Mouse (Mus musculus): ENCODE results near the gene Arl14ep. TPM values are rescaled to one million over a fixed set of nuclear protein-coding genes. Genes with fewer than 3 reads are reported as not detected.
"Not testable (repeated sequence)": the region's sequence is repeated elsewhere in the genome, so short reads cannot be mapped to it uniquely, and the experiment has no call there.

Gene Arl14ep
- 37.9 and 39.4 TPM in 2 replicates for polyA plus RNA-seq (2014; fragmentation: Nextera tagmentation; extraction: Ambion mirVana)

- DNase-seq (ENCODE audit: low spot score) = peak; percentile 87
- 2% methylated on average over 36 of the region's 36 CpGs for WGBS
- Histone ChIP-seq H3K9ac (peak within 1 kb of the TSS; percentile 88), H3K9me3 (ENCODE audit: control insufficient read depth, low read length) (no peaks in the 10 kb centered on the region), H3K36me3 (replicated peaks; ENCODE audit: control insufficient read depth, insufficient read depth) (no peaks in the 10 kb centered on the region), H3K27ac (0 out of 2 replicates have a peak within 1 kb of the TSS, but pooled peaks have one; percentile 29), H3K4me3 (replicated peaks; ENCODE audit: low read length) (peak within 1 kb of the TSS; percentile 73), H3K4me1 (replicated peaks; ENCODE audit: control insufficient read depth, insufficient read depth, low read length) (peaks cover 11% of the 10 kb centered on the region), H3K4me2 (replicated peaks) (peak within 1 kb of the TSS; percentile 69), H3K27me3 (ENCODE audit: control insufficient read depth, insufficient read depth, low read length) (no peaks in the 10 kb centered on the region)
- peak; percentile 97 for ATAC-seq (ENCODE audit: low FRiP score)
Measured at GRCm38 (mm10) chr2:106973959-106974639, at the start of gene Arl14ep. Gene Arl14ep, minus strand, starts transcription at chr2:106974424.

GRCm38 (mm10) chr2:107022713-107023112 is 48.5 kb upstream of the Arl14ep start:
- ATAC-seq (ENCODE audit: low FRiP score) (no peak), DNase-seq (ENCODE audit: low spot score) (no peak)
- Histone ChIP-seq H3K36me3 (replicated peaks; ENCODE audit: control insufficient read depth, insufficient read depth) (no peaks in the 10 kb centered on the region), H3K4me1 (replicated peaks; ENCODE audit: control insufficient read depth, insufficient read depth, low read length) (no peaks in the 10 kb centered on the region), H3K27ac (no peak overlapping the region), H3K9me3 (ENCODE audit: control insufficient read depth, low read length) (no peaks in the 10 kb centered on the region), H3K27me3 (ENCODE audit: control insufficient read depth, insufficient read depth, low read length) (no peaks in the 10 kb centered on the region), H3K4me2 (replicated peaks) (no peak overlapping the region), H3K4me3 (replicated peaks; ENCODE audit: low read length) (no peak overlapping the region), H3K9ac (no peak overlapping the region)
- 91% methylated on average over 5 of the region's 5 CpGs for WGBS

DNA sequence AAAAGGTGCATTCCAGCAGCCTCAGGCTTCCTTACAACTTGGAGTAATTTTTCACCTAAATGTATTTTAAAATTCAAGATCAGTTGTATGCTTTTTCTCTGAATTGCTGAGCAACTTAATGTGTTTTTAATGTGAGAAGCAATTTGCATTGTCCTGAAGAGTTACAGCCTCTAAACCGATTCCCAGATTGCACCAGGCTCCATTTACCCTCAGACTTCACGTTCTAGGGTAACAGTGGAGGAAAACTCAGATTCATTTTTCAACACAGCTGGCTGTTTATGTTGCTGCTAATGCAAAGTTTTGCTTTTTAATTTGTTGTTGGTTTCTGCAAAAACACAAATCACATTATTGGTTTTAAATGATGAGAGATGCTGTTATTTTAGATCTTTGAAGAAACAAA is 45.1 kb upstream of the Arl14ep start:
- no peaks in the 10 kb centered on the region for H3K4me1 ChIP-seq (replicated peaks; ENCODE audit: control insufficient read depth, insufficient read depth, low read length)
- H3K9ac ChIP-seq = no peak overlapping the region
- no peak overlapping the region for H3K4me2 ChIP-seq (replicated peaks)
- H3K9me3 ChIP-seq (ENCODE audit: control insufficient read depth, low read length) = no peaks in the 10 kb centered on the region
- no peak overlapping the region for H3K27ac ChIP-seq
- DNase-seq (ENCODE audit: low spot score) = no peak
- no peaks in the 10 kb centered on the region for H3K27me3 ChIP-seq (ENCODE audit: control insufficient read depth, insufficient read depth, low read length)
- no peaks in the 10 kb centered on the region for H3K36me3 ChIP-seq (replicated peaks; ENCODE audit: control insufficient read depth, insufficient read depth)
- ATAC-seq (ENCODE audit: low FRiP score) = peak; percentile 57; the same call in 1 of the 2 replicates
- 47% methylated on average over 2 of the region's 2 CpGs for WGBS
- H3K4me3 ChIP-seq (replicated peaks; ENCODE audit: low read length) = no peak overlapping the region

DNA sequence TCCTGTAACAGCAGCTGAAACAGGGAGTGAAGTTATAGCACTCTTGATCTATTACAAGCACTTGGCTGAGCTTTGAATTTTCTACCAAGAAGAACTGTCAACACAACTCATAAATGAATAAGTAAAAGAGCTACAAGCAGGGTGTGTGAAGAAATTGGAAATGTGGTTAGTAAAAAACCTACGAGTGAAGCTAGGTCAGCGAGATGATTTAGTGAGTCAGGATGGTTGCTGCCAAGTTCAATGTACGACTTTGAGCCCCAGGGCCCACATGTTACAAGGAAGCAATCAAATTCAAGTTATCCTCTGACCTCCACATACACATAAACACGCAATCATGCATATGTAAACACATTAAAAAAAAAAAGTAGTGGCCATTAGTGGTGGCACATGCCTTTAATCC is 38.9 kb upstream of the Arl14ep start:
- DNase-seq (ENCODE audit: low spot score) (no peak), ATAC-seq (ENCODE audit: low FRiP score) (no peak)
- Histone ChIP-seq H3K27ac (no peak overlapping the region), H3K4me2 (replicated peaks) (no peak overlapping the region), H3K9ac (no peak overlapping the region), H3K4me1 (replicated peaks; ENCODE audit: control insufficient read depth, insufficient read depth, low read length) (no peaks in the 10 kb centered on the region), H3K4me3 (replicated peaks; ENCODE audit: low read length) (no peak overlapping the region), H3K36me3 (replicated peaks; ENCODE audit: control insufficient read depth, insufficient read depth) (no peaks in the 10 kb centered on the region), H3K27me3 (ENCODE audit: control insufficient read depth, insufficient read depth, low read length) (no peaks in the 10 kb centered on the region), H3K9me3 (ENCODE audit: control insufficient read depth, low read length) (peaks cover 4% of the 10 kb centered on the region; the same call in 1 of the 2 replicates)
- 92% methylated on average over 4 of the region's 4 CpGs for WGBS

DNA sequence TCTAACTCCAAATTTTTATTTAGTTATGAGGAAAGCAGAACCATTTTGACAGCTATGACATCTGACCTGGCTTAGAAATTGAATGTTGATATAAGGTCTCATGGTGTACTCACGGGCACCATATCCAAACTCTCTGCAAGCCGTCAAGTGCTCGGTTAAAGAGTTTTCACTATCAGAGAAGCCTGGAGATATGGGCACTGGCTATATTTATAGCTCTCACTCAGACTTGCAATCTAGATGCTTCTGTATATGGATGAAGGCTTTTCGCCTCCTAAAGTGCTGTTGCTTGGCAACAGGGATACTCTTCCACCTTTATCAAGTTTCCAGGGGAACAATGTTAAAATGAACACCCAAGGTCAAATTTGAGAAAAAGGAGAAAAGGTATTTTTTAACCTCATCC is 38.1 kb upstream of the Arl14ep start:
- 91% methylated on average over 4 of the region's 4 CpGs for WGBS
- Histone ChIP-seq H3K4me2 (replicated peaks) (no peak overlapping the region), H3K27ac (no peak overlapping the region), H3K4me1 (replicated peaks; ENCODE audit: control insufficient read depth, insufficient read depth, low read length) (no peaks in the 10 kb centered on the region), H3K36me3 (replicated peaks; ENCODE audit: control insufficient read depth, insufficient read depth) (no peaks in the 10 kb centered on the region), H3K27me3 (ENCODE audit: control insufficient read depth, insufficient read depth, low read length) (no peaks in the 10 kb centered on the region), H3K9ac (no peak overlapping the region), H3K4me3 (replicated peaks; ENCODE audit: low read length) (no peak overlapping the region), H3K9me3 (ENCODE audit: control insufficient read depth, low read length) (peaks cover 4% of the 10 kb centered on the region; the same call in 1 of the 2 replicates)
- DNase-seq (ENCODE audit: low spot score) (no peak), ATAC-seq (ENCODE audit: low FRiP score) (no peak)

DNA sequence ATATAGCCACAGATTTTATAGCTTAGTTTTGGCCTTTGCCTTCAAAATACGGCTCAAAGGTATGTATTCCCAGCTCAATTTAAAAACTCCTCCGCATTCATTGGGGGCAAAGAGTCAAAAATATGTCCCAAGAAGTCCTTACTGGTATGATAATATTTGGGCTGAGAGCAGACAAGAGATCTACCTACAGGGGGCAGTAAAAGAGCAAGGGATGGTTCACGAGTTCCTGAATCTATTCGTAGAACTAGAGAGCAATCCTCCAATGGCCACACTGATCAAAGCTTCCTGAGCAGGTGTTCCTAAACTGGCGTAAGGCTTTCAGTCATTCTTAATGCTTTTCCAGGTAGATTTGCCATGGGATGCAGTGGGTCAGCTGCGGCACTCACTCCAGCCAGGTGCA is 35.9 kb upstream of the Arl14ep start:
- Histone ChIP-seq H3K27me3 (ENCODE audit: control insufficient read depth, insufficient read depth, low read length) (no peaks in the 10 kb centered on the region), H3K36me3 (replicated peaks; ENCODE audit: control insufficient read depth, insufficient read depth) (no peaks in the 10 kb centered on the region), H3K9me3 (ENCODE audit: control insufficient read depth, low read length) (peaks cover 4% of the 10 kb centered on the region; the same call in 1 of the 2 replicates), H3K4me3 (replicated peaks; ENCODE audit: low read length) (no peak overlapping the region), H3K4me1 (replicated peaks; ENCODE audit: control insufficient read depth, insufficient read depth, low read length) (no peaks in the 10 kb centered on the region), H3K27ac (no peak overlapping the region), H3K4me2 (replicated peaks) (no peak overlapping the region), H3K9ac (no peak overlapping the region)
- no peak for ATAC-seq (ENCODE audit: low FRiP score)
- no peak for DNase-seq (ENCODE audit: low spot score)
- WGBS = 81% methylated on average over 6 of the region's 6 CpGs

DNA sequence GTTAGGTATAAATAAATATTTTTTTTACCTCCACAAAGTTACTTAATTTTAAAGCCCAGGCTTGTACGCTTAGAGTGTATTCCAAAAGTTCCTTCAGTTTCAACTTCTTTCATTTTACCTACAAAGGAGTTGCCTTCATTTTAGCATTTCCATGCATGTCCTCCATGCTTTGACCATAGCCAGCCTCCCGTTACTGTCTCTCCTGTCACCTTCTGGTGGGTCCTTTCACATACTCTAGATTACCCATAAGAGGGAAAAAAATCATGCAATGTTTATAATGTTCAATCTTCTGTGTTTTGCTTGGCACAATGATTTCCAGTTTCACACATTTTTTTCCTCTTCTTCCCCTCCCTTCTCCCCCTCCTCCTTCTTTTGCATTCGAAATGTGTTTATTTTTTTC is 32.2 kb upstream of the Arl14ep start:
- no peak overlapping the region for H3K4me2 ChIP-seq (replicated peaks)
- peaks cover 7% of the 10 kb centered on the region; the same call in 1 of the 2 replicates for H3K9me3 ChIP-seq (ENCODE audit: control insufficient read depth, low read length)
- DNase-seq (ENCODE audit: low spot score) (no peak), ATAC-seq (ENCODE audit: low FRiP score) (no peak)
- no peaks in the 10 kb centered on the region for H3K27me3 ChIP-seq (ENCODE audit: control insufficient read depth, insufficient read depth, low read length)
- H3K9ac ChIP-seq = no peak overlapping the region
- WGBS = 87% methylated on average over 3 of the region's 3 CpGs
- no peaks in the 10 kb centered on the region for H3K36me3 ChIP-seq (replicated peaks; ENCODE audit: control insufficient read depth, insufficient read depth)
- H3K27ac ChIP-seq = no peak overlapping the region
- H3K4me1 ChIP-seq (replicated peaks; ENCODE audit: control insufficient read depth, insufficient read depth, low read length) = no peaks in the 10 kb centered on the region
- no peak overlapping the region for H3K4me3 ChIP-seq (replicated peaks; ENCODE audit: low read length)

DNA sequence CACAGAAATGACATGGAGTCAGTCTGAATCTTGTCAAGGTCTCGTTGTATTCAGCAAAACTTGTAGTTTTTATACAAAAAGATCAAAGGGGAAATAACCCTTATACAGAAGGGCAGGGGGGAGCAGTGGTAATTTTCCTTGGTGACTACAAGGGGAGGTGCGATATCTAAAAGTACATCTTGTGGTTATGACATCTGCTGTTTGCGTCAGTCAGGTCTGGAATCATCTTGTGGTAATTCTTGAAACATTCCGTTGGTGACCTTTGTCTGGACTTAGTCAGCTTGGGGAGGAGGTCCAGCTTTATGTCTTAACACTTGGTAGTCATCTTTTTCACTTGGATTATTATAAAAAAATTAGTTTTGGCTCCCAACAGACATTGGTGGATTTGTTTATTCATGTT is 31.7 kb upstream of the Arl14ep start:
- not testable (repeated sequence) for H3K36me3 ChIP-seq (replicated peaks; ENCODE audit: control insufficient read depth, insufficient read depth); H3K27me3 ChIP-seq (ENCODE audit: control insufficient read depth, insufficient read depth, low read length); H3K4me1 ChIP-seq (replicated peaks; ENCODE audit: control insufficient read depth, insufficient read depth, low read length); DNase-seq (ENCODE audit: low spot score); H3K9ac ChIP-seq; H3K9me3 ChIP-seq (ENCODE audit: control insufficient read depth, low read length); H3K4me2 ChIP-seq (replicated peaks); ATAC-seq (ENCODE audit: low FRiP score); H3K4me3 ChIP-seq (replicated peaks; ENCODE audit: low read length); H3K27ac ChIP-seq
- WGBS = 89% methylated on average over 4 of the region's 4 CpGs

DNA sequence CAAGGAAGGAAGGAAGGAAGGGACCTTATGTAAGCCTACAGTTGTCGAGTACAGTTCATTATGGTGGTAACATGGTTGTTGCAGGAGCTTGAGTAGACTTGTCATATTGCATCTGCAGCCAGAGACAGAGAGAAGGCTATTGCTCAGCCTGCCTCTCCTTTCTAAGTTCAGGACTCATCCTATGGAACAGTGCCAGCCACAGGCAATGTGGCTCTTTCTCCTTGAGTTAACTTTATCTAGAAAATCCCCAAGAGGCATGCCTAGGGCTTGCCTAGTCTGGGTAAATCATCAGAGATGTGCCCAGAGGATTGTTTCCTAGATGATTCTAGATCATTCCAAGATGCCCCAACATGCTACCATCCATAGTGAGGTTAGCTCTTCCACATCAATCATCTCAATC is 17.0 kb upstream of the Arl14ep start:
- ATAC-seq (ENCODE audit: low FRiP score) (no peak), DNase-seq (ENCODE audit: low spot score) (no peak)
- Histone ChIP-seq H3K27me3 (ENCODE audit: control insufficient read depth, insufficient read depth, low read length) (no peaks in the 10 kb centered on the region), H3K4me2 (replicated peaks) (no peak overlapping the region), H3K36me3 (replicated peaks; ENCODE audit: control insufficient read depth, insufficient read depth) (no peaks in the 10 kb centered on the region), H3K27ac (no peak overlapping the region), H3K4me1 (replicated peaks; ENCODE audit: control insufficient read depth, insufficient read depth, low read length) (no peaks in the 10 kb centered on the region), H3K9me3 (ENCODE audit: control insufficient read depth, low read length) (no peaks in the 10 kb centered on the region), H3K9ac (no peak overlapping the region), H3K4me3 (replicated peaks; ENCODE audit: low read length) (no peak overlapping the region)
- WGBS = 86% methylated on average over 1 of the region's 1 CpGs

GRCm38 (mm10) chr2:106984945-106985344 is 10.7 kb upstream of the Arl14ep start:
- Histone ChIP-seq H3K9ac (no peak overlapping the region), H3K27me3 (ENCODE audit: control insufficient read depth, insufficient read depth, low read length) (no peaks in the 10 kb centered on the region), H3K4me1 (replicated peaks; ENCODE audit: control insufficient read depth, insufficient read depth, low read length) (no peaks in the 10 kb centered on the region), H3K4me3 (replicated peaks; ENCODE audit: low read length) (no peak overlapping the region), H3K27ac (no peak overlapping the region), H3K36me3 (replicated peaks; ENCODE audit: control insufficient read depth, insufficient read depth) (no peaks in the 10 kb centered on the region), H3K4me2 (replicated peaks) (no peak overlapping the region), H3K9me3 (ENCODE audit: control insufficient read depth, low read length) (no peaks in the 10 kb centered on the region)
- 94% methylated on average over 2 of the region's 2 CpGs for WGBS
- no peak for ATAC-seq (ENCODE audit: low FRiP score)
- DNase-seq (ENCODE audit: low spot score) = no peak

Data from hindbrain, embryonic 14.5 days (tissue).